Mouse (Mus musculus) lung, embryonic 14.5 days (tissue): ENCODE results near the gene Cdc42. TPM values are rescaled to one million over a fixed set of nuclear protein-coding genes. Genes with fewer than 3 reads are reported as not detected.

Experiments used
- ATAC-seq: fragments of 200-750 bp; cut with Nextera tagmentation; 2 replicates; pipeline ENCODE4 v1.8.0; 2017; ENCODE audit warnings: mild to moderate bottlenecking, moderate TSS enrichment, moderate library complexity; ENCODE audit not compliant: insufficient read depth
- DNase-seq: peaks from one replicate; pipeline ENCODE4 v3.0.0-alpha.2; 2015
- H3K27ac ChIP-seq: fragments of 300-500 bp; sonication (generic); 2 replicates; pipeline ENCODE4 v1.5.1; 2014; ENCODE audit warnings: low read depth, mild to moderate bottlenecking, moderate library complexity
- H3K27me3 ChIP-seq: fragments of 300-500 bp; sonication (generic); 2 replicates; pipeline ENCODE4 v1.6.1; 2014; ENCODE audit warnings: low read length, control low read depth; ENCODE audit not compliant: insufficient read depth
- H3K36me3 ChIP-seq: fragments of 300-500 bp; sonication (generic); 2 replicates; pipeline ENCODE4 v1.6.1; 2014; ENCODE audit warnings: control low read depth; ENCODE audit not compliant: insufficient read depth
- H3K4me1 ChIP-seq: fragments of 300-500 bp; sonication (generic); 2 replicates; pipeline ENCODE4 v1.6.1; 2014; ENCODE audit warnings: antibody characterized with exemption, control low read depth; ENCODE audit not compliant: insufficient read depth
- H3K4me2 ChIP-seq: fragments of 300-500 bp; sonication (generic); 2 replicates; pipeline ENCODE4 v1.6.1; 2014; ENCODE audit warnings: mild to moderate bottlenecking
- H3K4me3 ChIP-seq: fragments of 300-500 bp; sonication (generic); 2 replicates; pipeline ENCODE4 v1.5.1; 2014; ENCODE audit warnings: low read depth, low read length
- H3K9ac ChIP-seq: fragments of 300-500 bp; sonication (generic); 2 replicates; pipeline ENCODE4 v1.6.1; 2014
- H3K9me3 ChIP-seq: fragments of 300-500 bp; sonication (generic); 2 replicates; pipeline ENCODE4 v1.6.1; 2016; ENCODE audit warnings: low read depth, low read length, control low read depth
- CTCF ChIP-seq: IDR thresholded peaks from 2 replicates; pipeline ENCODE4 v1.5.1; 2016; ENCODE audit warnings: antibody characterized with exemption, low read depth
- WGBS: fragments of 180-500 bp; shearing (Covaris S2); extraction: QIAGEN DNeasy Blood & Tissue Kit; methylation state at CpG from one replicate; pipeline ENCODE4 v1.1.7; 2014; 5-methylcytosine and 5-hydroxymethylcytosine counted together
- polyA plus RNA-seq: library from polyadenylated mRNA; unstranded; fragments of >200 nt; fragmentation: Nextera tagmentation; extraction: Ambion mirVana; gene quantifications from 2 replicates; pipeline ENCODE4 v1.2.1, GENCODE M21; 2014

Gene Cdc42
- polyA plus RNA-seq, 1 experiment from 2014 or later, result 690 TPM

DNA sequence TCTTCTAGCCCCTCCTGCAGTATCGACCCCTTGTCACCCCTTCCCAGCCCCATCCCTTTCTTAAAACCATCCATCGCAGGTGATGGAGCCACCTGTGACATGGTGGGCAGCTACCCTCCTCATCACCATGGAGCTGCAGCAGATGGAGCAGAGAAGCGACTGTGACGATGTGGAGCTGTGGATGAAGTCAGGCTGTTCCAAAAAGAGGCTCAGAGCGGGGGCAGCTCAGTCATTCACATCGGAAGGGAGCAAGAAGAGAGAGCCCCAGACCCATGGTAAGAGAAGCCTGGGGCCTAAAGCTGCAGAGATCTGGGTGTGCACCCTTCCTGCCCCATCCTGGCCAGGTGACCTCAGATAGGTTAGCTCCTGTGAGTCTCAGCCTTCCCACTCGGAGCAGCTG is 53.4 kb downstream of the Cdc42 start:
- no peak for TF ChIP-seq CTCF
- 75% methylated on average over 7 of the region's 7 CpGs for WGBS

GRCm38 (mm10) chr4:137301635-137302034 is 55.9 kb downstream of the Cdc42 start:
- ATAC-seq (no peak; the same call in 1 of the 2 replicates), DNase-seq (no peak)
- Histone ChIP-seq H3K4me1 (0 out of 2 replicates have a peak, but pooled peaks cover 5% of the 10 kb centered on the region), H3K9ac (no peak overlapping the region), H3K27ac (no peak overlapping the region), H3K36me3 (no peaks in the 10 kb centered on the region), H3K4me3 (no peak overlapping the region), H3K27me3 (no peaks in the 10 kb centered on the region), H3K9me3 (no peaks in the 10 kb centered on the region), H3K4me2 (no peak overlapping the region)
- TF ChIP-seq CTCF, result no peak
- WGBS, result 54% methylated on average over 16 of the region's 16 CpGs

More for the DNA sequence above, 53.4 kb downstream of the Cdc42 start:
- Histone ChIP-seq H3K36me3 (no peaks in the 10 kb centered on the region), H3K4me2 (no peak overlapping the region), H3K4me1 (0 out of 2 replicates have a peak, but pooled peaks cover 3% of the 10 kb centered on the region), H3K27me3 (no peaks in the 10 kb centered on the region), H3K27ac (no peak overlapping the region), H3K9ac (no peak overlapping the region), H3K4me3 (no peak overlapping the region), H3K9me3 (no peaks in the 10 kb centered on the region)
- DNase-seq (no peak), ATAC-seq (no peak)

DNA sequence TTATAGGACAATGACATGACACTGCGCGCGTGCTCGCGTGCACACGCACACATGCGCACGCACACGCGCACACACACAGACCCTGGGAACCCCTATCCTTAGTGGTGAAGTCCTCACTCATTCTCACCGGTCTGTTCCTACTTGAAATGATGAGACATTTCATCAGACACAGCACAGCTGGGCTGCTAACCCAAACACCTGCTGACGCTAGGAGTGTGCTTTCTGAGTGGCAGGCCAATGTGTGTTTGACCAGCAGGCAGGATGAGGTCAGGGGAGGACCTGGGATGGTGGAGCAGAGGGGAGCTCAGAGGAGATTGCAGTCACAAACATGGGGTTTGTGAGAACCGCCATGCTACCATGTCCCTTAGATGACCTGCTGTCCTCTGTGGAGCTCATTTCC is 57.3 kb downstream of the Cdc42 start:
- Histone ChIP-seq H3K4me2 (no peak overlapping the region), H3K27me3 (no peaks in the 10 kb centered on the region), H3K9me3 (no peaks in the 10 kb centered on the region), H3K9ac (no peak overlapping the region), H3K36me3 (no peaks in the 10 kb centered on the region), H3K27ac (no peak overlapping the region), H3K4me3 (no peak overlapping the region), H3K4me1 (0 out of 2 replicates have a peak, but pooled peaks cover 5% of the 10 kb centered on the region)
- ATAC-seq (no peak), DNase-seq (no peak)
- 81% methylated on average over 13 of the region's 13 CpGs for WGBS
- no peak for TF ChIP-seq CTCF

GRCm38 (mm10) chr4:137298406-137298805 is 59.1 kb downstream of the Cdc42 start:
- 77% methylated on average over 8 of the region's 8 CpGs for WGBS
- Histone ChIP-seq H3K9me3 (no peaks in the 10 kb centered on the region), H3K27me3 (no peaks in the 10 kb centered on the region), H3K4me3 (no peak overlapping the region), H3K4me2 (no peak overlapping the region), H3K9ac (no peak overlapping the region), H3K27ac (no peak overlapping the region), H3K4me1 (0 out of 2 replicates have a peak, but pooled peaks cover 5% of the 10 kb centered on the region), H3K36me3 (no peaks in the 10 kb centered on the region)
- DNase-seq (no peak), ATAC-seq (no peak)
- TF ChIP-seq CTCF, result no peak

- Histone ChIP-seq H3K27me3 (no peaks in the 10 kb centered on the region), H3K36me3 (no peaks in the 10 kb centered on the region), H3K4me1 (0 out of 2 replicates have a peak, but pooled peaks cover 5% of the 10 kb centered on the region), H3K4me3 (no peak overlapping the region), H3K9me3 (no peaks in the 10 kb centered on the region), H3K9ac (no peak overlapping the region), H3K4me2 (no peak overlapping the region), H3K27ac (no peak overlapping the region)
- DNase-seq (no peak), ATAC-seq (no peak)
- TF ChIP-seq CTCF, result no peak
- 82% methylated on average over 4 of the region's 4 CpGs for WGBS
Measured at GRCm38 (mm10) chr4:137297611-137298010, 59.9 kb downstream of the Cdc42 start.

- H3K27ac ChIP-seq, result no peak overlapping the region
- ATAC-seq, result no peak
- 80% methylated on average over 8 of the region's 8 CpGs for WGBS
- H3K4me2 ChIP-seq, result no peak overlapping the region
- H3K27me3 ChIP-seq, result no peaks in the 10 kb centered on the region
- no peak for TF ChIP-seq CTCF
- H3K9me3 ChIP-seq, result no peaks in the 10 kb centered on the region
- H3K4me3 ChIP-seq, result no peak overlapping the region
- no peak for DNase-seq
- no peaks in the 10 kb centered on the region for H3K36me3 ChIP-seq
- H3K4me1 ChIP-seq, result 0 out of 2 replicates have a peak, but pooled peaks cover 5% of the 10 kb centered on the region
- H3K9ac ChIP-seq, result no peak overlapping the region
Measured at GRCm38 (mm10) chr4:137294951-137295350, 62.6 kb downstream of the Cdc42 start.

DNA sequence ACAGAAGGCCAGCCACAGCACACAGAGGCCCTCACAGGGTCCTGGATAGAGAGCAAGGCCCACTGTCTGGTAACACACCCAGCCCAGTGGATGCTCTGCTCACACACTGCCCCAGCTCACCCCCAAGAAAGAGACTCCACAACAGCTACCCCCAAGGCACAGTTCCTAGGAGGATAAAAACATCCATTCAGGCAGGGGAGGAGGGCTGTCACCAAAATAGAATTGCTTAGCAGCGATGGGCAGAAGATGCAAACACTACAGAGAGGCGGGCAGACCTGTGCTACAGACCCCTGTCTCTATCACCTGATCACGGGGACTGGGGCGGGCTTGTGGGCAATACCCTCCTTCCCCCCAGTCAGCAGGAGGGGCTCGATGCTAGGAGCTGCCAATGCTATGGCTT is 63.0 kb downstream of the Cdc42 start:
- Histone ChIP-seq H3K4me2 (no peak overlapping the region), H3K4me1 (0 out of 2 replicates have a peak, but pooled peaks cover 5% of the 10 kb centered on the region), H3K4me3 (no peak overlapping the region), H3K9ac (no peak overlapping the region), H3K27ac (no peak overlapping the region), H3K9me3 (no peaks in the 10 kb centered on the region), H3K27me3 (no peaks in the 10 kb centered on the region), H3K36me3 (no peaks in the 10 kb centered on the region)
- no peak for DNase-seq
- ATAC-seq, result no peak
- WGBS, result 76% methylated on average over 5 of the region's 5 CpGs
- TF ChIP-seq CTCF, result no peak
